Mouse (Mus musculus) adipocyte (in vitro differentiated cells): ENCODE data around the gene Kap.
"Not testable (repeated sequence)": the region's sequence is repeated elsewhere in the genome, so short reads cannot be mapped to it uniquely, and the experiment has no call there.

Source experiments
- DNase-seq: peaks from one replicate; pipeline ENCODE4 v3.0.0-alpha.2; 2016; ENCODE audit warnings: low spot score

Gene Kap

GRCm38 (mm10) chr6:133853526-133853925 is at the start of gene Kap:
Gene Kap (minus strand): TSS chr6:133853762.
- DNase-seq = no peak

- no peak for DNase-seq
These were observed 32.4 kb upstream of the Kap start for GRCm38 (mm10) chr6:133885871-133886415.

GRCm38 (mm10) chr6:133883446-133883985 is 30.0 kb upstream of the Kap start:
- no peak for DNase-seq

GRCm38 (mm10) chr6:133875906-133876462 is 22.4 kb upstream of the Kap start:
- peak; percentile 73 for DNase-seq

- no peak for DNase-seq
These were observed 19.1 kb upstream of the Kap start for GRCm38 (mm10) chr6:133872667-133873066.

GRCm38 (mm10) chr6:133871131-133871530 is 17.6 kb upstream of the Kap start:
- no peak for DNase-seq

GRCm38 (mm10) chr6:133868381-133868780 is 14.8 kb upstream of the Kap start:
- no peak for DNase-seq

- DNase-seq = no peak
These were observed 2.3 kb upstream of the Kap start for GRCm38 (mm10) chr6:133855871-133856270.

- no peak for DNase-seq
These were observed 4.2 kb downstream of the Kap start for GRCm38 (mm10) chr6:133849359-133849758.

GRCm38 (mm10) chr6:133848861-133849260 is 4.7 kb downstream of the Kap start:
- not testable (repeated sequence) for DNase-seq

GRCm38 (mm10) chr6:133838296-133838995 is 15.1 kb downstream of the Kap start:
- DNase-seq = not testable (repeated sequence)

GRCm38 (mm10) chr6:133812342-133812741 is 41.2 kb downstream of the Kap start:
- peak; percentile 50 for DNase-seq
